8 mouse cellular contexts compared by ENCODE assay signal in the genomic region with DNA sequence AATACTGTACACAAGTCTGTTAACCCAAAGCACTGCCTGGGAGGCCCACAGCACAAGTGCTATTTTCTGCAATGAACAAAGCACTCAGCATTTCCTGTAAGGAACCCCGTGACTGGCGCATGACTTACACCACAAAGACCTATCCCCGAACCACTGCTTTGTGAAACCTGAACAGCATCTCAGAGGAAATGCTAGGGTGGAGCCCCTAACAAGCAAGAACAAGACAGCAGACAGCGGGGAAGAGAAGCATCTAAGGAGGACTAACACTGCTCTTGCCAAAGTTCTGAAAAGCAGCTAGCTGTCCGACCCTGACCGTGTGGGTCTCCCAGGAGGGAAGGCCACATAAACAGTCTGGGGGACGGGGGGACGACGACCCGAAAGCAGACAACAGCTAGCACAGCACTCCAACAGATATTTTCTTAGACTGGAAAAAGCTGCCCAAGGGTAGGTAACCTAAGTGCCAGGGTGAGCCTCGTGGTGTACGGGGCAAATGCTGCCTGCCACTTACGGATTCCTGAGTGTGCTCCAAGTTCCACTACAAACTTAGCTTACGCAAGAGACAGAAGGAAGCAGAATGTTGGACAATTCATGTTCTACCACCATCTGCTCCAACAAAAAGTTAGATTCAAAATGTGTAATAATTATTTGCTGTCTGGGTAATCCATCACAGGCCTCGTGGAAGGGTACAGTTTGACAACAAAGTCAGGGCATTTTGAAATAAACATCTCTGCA. TPM values are rescaled to one million over a fixed set of nuclear protein-coding genes. Genes with fewer than 3 reads are reported as not detected.
A peak's percentile ranks its signal among the peaks of the same experiment; 100 is the strongest.
DNase-seq lines count a peak whose midpoint lies in the region; ATAC-seq and TF ChIP-seq lines count a peak whose summit lies in the region.

No protein-coding gene starts in this region.

- no peak overlapping the region for H3K4me2 ChIP-seq in hindbrain, embryonic 16.5 days (ENCODE audit: low read length)
- H3K4me2 ChIP-seq in liver, embryonic 11.5 days: peak overlapping the region; percentile 18; the same call in 1 of the 2 replicates
- H3K4me2 ChIP-seq in midbrain, embryonic 14.5 days (ENCODE audit: low read length): no peak overlapping the region
- H3K4me2 ChIP-seq in forebrain, embryonic 11.5 days (ENCODE audit: low read depth, low read length, severe bottlenecking): no peak overlapping the region

- H3K9ac ChIP-seq in hindbrain, embryonic 16.5 days (ENCODE audit: low read depth, low read length): no peak overlapping the region
- H3K9ac ChIP-seq in liver, embryonic 11.5 days (ENCODE audit: low read depth, low read length): peak overlapping the region; percentile 28; the same call in 1 of the 2 replicates
- H3K9ac ChIP-seq in midbrain, embryonic 14.5 days (replicated peaks; ENCODE audit: low read length): no peak overlapping the region
- H3K9ac ChIP-seq in forebrain, embryonic 11.5 days (ENCODE audit: low read length): no peak overlapping the region; the same call in 1 of the 2 replicates

- no peaks in the 10 kb centered on the region for H3K36me3 ChIP-seq in hindbrain, embryonic 16.5 days (ENCODE audit: control insufficient read depth, insufficient read depth, low read length)
- H3K36me3 ChIP-seq in liver, embryonic 11.5 days (ENCODE audit: control insufficient read depth, insufficient read depth, low read length): peaks cover 9% of the 10 kb centered on the region; the same call in 1 of the 2 replicates
- peaks cover 28% of the 10 kb centered on the region for H3K36me3 ChIP-seq in small intestine, adult 2 months (ENCODE audit: control insufficient read depth, insufficient read depth, low read length)
- no peaks in the 10 kb centered on the region for H3K36me3 ChIP-seq in midbrain, embryonic 14.5 days (ENCODE audit: control insufficient read depth, insufficient read depth, low read length)
- H3K36me3 ChIP-seq in forebrain, embryonic 11.5 days (ENCODE audit: control insufficient read depth, insufficient read depth, low read length): no peaks in the 10 kb centered on the region; the same call in 1 of the 2 replicates

- no peaks in the 10 kb centered on the region for H3K9me3 ChIP-seq in hindbrain, embryonic 16.5 days (ENCODE audit: control insufficient read depth, low read length)
- no peaks in the 10 kb centered on the region for H3K9me3 ChIP-seq in liver, embryonic 11.5 days (ENCODE audit: control insufficient read depth, low read length)
- no peaks in the 10 kb centered on the region for H3K9me3 ChIP-seq in midbrain, embryonic 14.5 days (ENCODE audit: control insufficient read depth, low read length)
- H3K9me3 ChIP-seq in forebrain, embryonic 11.5 days (ENCODE audit: control insufficient read depth, low read length): no peaks in the 10 kb centered on the region

- H3K27me3 ChIP-seq in hindbrain, embryonic 16.5 days (replicated peaks; ENCODE audit: control insufficient read depth, insufficient read depth, low read length): no peaks in the 10 kb centered on the region
- H3K27me3 ChIP-seq in liver, embryonic 11.5 days (replicated peaks; ENCODE audit: control insufficient read depth, insufficient read depth, low read length): no peaks in the 10 kb centered on the region
- no peaks in the 10 kb centered on the region for H3K27me3 ChIP-seq in small intestine, adult 2 months (ENCODE audit: control insufficient read depth, insufficient read depth, low read length)
- H3K27me3 ChIP-seq in midbrain, embryonic 14.5 days (ENCODE audit: control insufficient read depth, insufficient read depth, low read length): no peaks in the 10 kb centered on the region
- no peaks in the 10 kb centered on the region for H3K27me3 ChIP-seq in forebrain, embryonic 11.5 days (ENCODE audit: control insufficient read depth, insufficient read depth, low read length)

- 0 out of 2 replicates have a peak overlapping the region, but pooled peaks have one; percentile 31 for H3K27ac ChIP-seq in hindbrain, embryonic 16.5 days (ENCODE audit: low read depth, low read length)
- H3K27ac ChIP-seq in liver, embryonic 11.5 days (ENCODE audit: low read depth, low read length): peak overlapping the region; percentile 41
- H3K27ac ChIP-seq in small intestine, adult 2 months (ENCODE audit: insufficient read depth, low read depth, low read length): peak overlapping the region; percentile 89
- H3K27ac ChIP-seq in midbrain, embryonic 14.5 days (replicated peaks; ENCODE audit: low read depth, low read length): no peak overlapping the region
- H3K27ac ChIP-seq in forebrain, embryonic 11.5 days (ENCODE audit: low read depth, low read length): no peak overlapping the region; the same call in 1 of the 2 replicates

- no peak for ATAC-seq in hindbrain, embryonic 16.5 days
- peak; percentile 14; the same call in 1 of the 2 replicates for ATAC-seq in liver, embryonic 11.5 days (replicated peaks; ENCODE audit: low FRiP score)
- ATAC-seq in midbrain, embryonic 14.5 days (ENCODE audit: low FRiP score, low TSS enrichment): no peak
- no peak for ATAC-seq in forebrain, embryonic 11.5 days (replicated peaks; ENCODE audit: low FRiP score)

- no peak overlapping the region for H3K4me3 ChIP-seq in hindbrain, embryonic 16.5 days (ENCODE audit: low read length)
- H3K4me3 ChIP-seq in liver, embryonic 11.5 days (ENCODE audit: low read depth, low read length): no peak overlapping the region
- H3K4me3 ChIP-seq in small intestine, adult 2 months (ENCODE audit: low read depth, low read length): peak overlapping the region; percentile 39
- H3K4me3 ChIP-seq in midbrain, embryonic 14.5 days (replicated peaks; ENCODE audit: low read depth, low read length): no peak overlapping the region
- H3K4me3 ChIP-seq in forebrain, embryonic 11.5 days (ENCODE audit: low read depth, low read length): no peak overlapping the region

- no peaks in the 10 kb centered on the region for H3K4me1 ChIP-seq in hindbrain, embryonic 16.5 days (ENCODE audit: control insufficient read depth, insufficient read depth, low read depth, low read length)
- H3K4me1 ChIP-seq in liver, embryonic 11.5 days (replicated peaks; ENCODE audit: control insufficient read depth, insufficient read depth, low read length): peaks cover 43% of the 10 kb centered on the region
- peaks cover 25% of the 10 kb centered on the region for H3K4me1 ChIP-seq in small intestine, adult 2 months (ENCODE audit: control insufficient read depth, insufficient read depth, insufficient read length, low read length)
- H3K4me1 ChIP-seq in midbrain, embryonic 14.5 days (ENCODE audit: control insufficient read depth, insufficient read depth, low read length): no peaks in the 10 kb centered on the region
- no peaks in the 10 kb centered on the region for H3K4me1 ChIP-seq in forebrain, embryonic 11.5 days (replicated peaks; ENCODE audit: control insufficient read depth, insufficient read depth, low read length)

- TF ChIP-seq CTCF in small intestine, adult 2 months (IDR thresholded peaks at IDR 0.05; ENCODE audit: extremely low read depth, insufficient read length, insufficient replicate concordance, low read depth, low read length): no peak

- WGBS in hindbrain, embryonic 16.5 days: 70% methylated on average over 15 of the region's 15 CpGs
- whole genome bisulfite sequencing in liver, embryonic 11.5 days: 54% methylated on average over 15 of the region's 15 CpGs
- 62% methylated on average over 15 of the region's 15 CpGs for WGBS in small intestine, adult 2 months
- WGBS in midbrain, embryonic 14.5 days: 85% methylated on average over 15 of the region's 15 CpGs
- 79% methylated on average over 15 of the region's 15 CpGs for WGBS in forebrain, embryonic 11.5 days

- TF ChIP-seq POLR2A in small intestine, adult 2 months (IDR thresholded peaks at IDR 0.05; ENCODE audit: low read depth, low read length): no peak

- DNase-seq in 3T3-L1 (ENCODE audit: low read depth, low spot score): peak; percentile 61
- peak; percentile 95 for DNase-seq in ES-CJ7 (ENCODE audit: low read depth, low spot score)
- peak; percentile 73 for DNase-seq in fibroblast of lung, adult 2 months (ENCODE audit: low read depth)
- DNase-seq in liver, embryonic 11.5 days (ENCODE audit: low spot score): no peak
- no peak for DNase-seq in midbrain, embryonic 14.5 days
- DNase-seq in forebrain, embryonic 11.5 days (ENCODE audit: low spot score): no peak

RNA-seq across cellular contexts. Expression of a gene that starts 21.3 kb away (rescaled TPM):
- 14.3 and 15.7 TPM in 2 replicates for polyA plus RNA-seq in hindbrain, embryonic 16.5 days (2015; fragmentation: Nextera tagmentation; extraction: Ambion mirVana)
- polyA plus RNA-seq in liver, embryonic 11.5 days (2014; fragmentation: Nextera tagmentation; extraction: Ambion mirVana): 69.6 and 77.5 TPM in 2 replicates
- 42.5 and 62.5 TPM in 2 replicates for polyA plus RNA-seq in small intestine, adult 2 months (2012; rRNA removed)
- 5.8 and 11.4 TPM in 2 replicates for polyA plus RNA-seq in midbrain, embryonic 14.5 days (2014; fragmentation: Nextera tagmentation; extraction: Ambion mirVana)
- polyA plus RNA-seq in forebrain, embryonic 11.5 days (2014; fragmentation: Nextera tagmentation; extraction: Ambion mirVana): 26.8 and 27.0 TPM in 2 replicates

RNA-seq across cellular contexts. Expression of a gene that starts 24.1 kb away (rescaled TPM):
- polyA plus RNA-seq in hindbrain, embryonic 16.5 days (2015; fragmentation: Nextera tagmentation; extraction: Ambion mirVana): 150 and 172 TPM in 2 replicates
- 222 and 234 TPM in 2 replicates for polyA plus RNA-seq in liver, embryonic 11.5 days (2014; fragmentation: Nextera tagmentation; extraction: Ambion mirVana)
- polyA plus RNA-seq in small intestine, adult 2 months (2012; rRNA removed): 4.4 and 9.0 TPM in 2 replicates
- polyA plus RNA-seq in midbrain, embryonic 14.5 days (2014; fragmentation: Nextera tagmentation; extraction: Ambion mirVana): 163 and 176 TPM in 2 replicates
- 318 and 325 TPM in 2 replicates for polyA plus RNA-seq in forebrain, embryonic 11.5 days (2014; fragmentation: Nextera tagmentation; extraction: Ambion mirVana)

Comparison
In these comparisons a context has a peak if more than half of its experiments do, and no peak if none do; other contexts are left out.
1. DNase-seq: peak in 3T3-L1 (single experiment), ES-CJ7 (single experiment) and fibroblast of lung, adult 2 months (single experiment); none in liver, embryonic 11.5 days (single experiment), midbrain, embryonic 14.5 days (single experiment) and forebrain, embryonic 11.5 days (single experiment).
2. H3K27ac ChIP-seq: peak in hindbrain, embryonic 16.5 days (single experiment), liver, embryonic 11.5 days (single experiment) and small intestine, adult 2 months (single experiment); none in midbrain, embryonic 14.5 days (single experiment) and forebrain, embryonic 11.5 days (single experiment).
3. RNA of a gene that starts 24.1 kb away (polyA plus RNA-seq): 318 to 325 TPM in forebrain, embryonic 11.5 days, 222 to 234 TPM in liver, embryonic 11.5 days, 163 to 176 TPM in midbrain, embryonic 14.5 days and 150 to 172 TPM in hindbrain, embryonic 16.5 days; 4.4 to 9.0 TPM in small intestine, adult 2 months; every median in the first group is over 10 times any median in the second.